Mouse (Mus musculus) thymus, postnatal 25 days (tissue): ENCODE data around the gene Rhou.
"Not testable (repeated sequence)": the region's sequence is repeated elsewhere in the genome, so short reads cannot be mapped to it uniquely, and the experiment has no call there.

Experiments
- DNase-seq: peaks from one replicate; pipeline ENCODE4 v3.0.0; 2022

Rhou gene

GRCm38 (mm10) chr8:123653308-123653993 is at the start of gene Rhou:
Rhou (plus strand) TSS chr8:123653929.
- peak; percentile 69 for DNase-seq

DNA sequence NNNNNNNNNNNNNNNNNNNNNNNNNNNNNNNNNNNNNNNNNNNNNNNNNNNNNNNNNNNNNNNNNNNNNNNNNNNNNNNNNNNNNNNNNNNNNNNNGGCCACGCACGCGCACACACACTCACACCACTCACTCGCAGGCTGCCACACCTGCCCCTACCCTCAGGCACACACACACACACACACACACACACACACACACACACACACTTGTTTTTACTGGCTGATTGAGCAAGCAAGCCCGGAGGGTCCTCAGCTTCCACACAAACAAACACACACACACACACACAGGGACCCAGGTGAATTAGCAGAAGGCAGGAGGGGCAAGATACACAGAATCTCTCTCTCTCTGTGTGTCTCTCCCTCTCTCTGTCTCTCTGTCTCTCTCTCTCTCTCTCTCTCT is 41.1 kb upstream of the Rhou start:
- not testable (repeated sequence) for DNase-seq

DNA sequence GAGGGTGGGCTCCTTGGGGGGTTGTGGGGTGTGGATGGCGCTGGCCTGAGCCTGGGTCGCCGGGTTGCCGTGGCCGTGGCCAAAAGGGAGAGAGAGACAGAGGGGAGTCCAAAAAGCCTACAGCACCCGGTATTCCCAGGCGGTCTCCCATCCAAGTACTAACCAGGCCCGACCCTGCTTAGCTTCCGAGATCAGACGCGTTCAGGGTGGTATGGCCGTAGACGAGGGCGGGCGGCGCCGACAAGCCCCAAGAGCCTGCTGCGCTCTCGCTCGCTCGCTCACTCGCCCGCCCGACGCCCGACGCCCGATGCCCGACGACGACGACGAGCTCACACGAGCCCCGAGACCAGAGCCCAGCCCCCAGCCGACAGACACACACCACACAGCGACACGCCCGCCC is 30.2 kb upstream of the Rhou start:
- DNase-seq: not testable (repeated sequence)

DNA sequence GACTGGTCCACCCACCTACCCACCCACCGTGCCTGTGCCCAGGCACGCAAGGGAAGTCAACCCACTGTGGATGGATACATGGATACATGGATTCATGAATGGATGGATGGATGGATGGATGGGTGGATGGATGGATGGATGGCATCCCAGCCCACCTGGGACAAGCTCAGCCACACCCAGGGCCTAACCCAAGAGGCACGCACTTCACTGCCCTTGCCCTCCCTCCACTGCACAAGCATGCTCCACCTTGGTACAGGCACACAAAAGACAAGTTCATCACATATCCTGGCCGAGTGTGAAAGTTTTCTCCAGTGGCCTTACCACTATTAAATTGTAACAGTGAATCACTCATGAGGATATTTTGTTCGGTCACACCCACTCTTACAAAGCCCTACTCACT is 29.5 kb upstream of the Rhou start:
- no peak for DNase-seq

DNA sequence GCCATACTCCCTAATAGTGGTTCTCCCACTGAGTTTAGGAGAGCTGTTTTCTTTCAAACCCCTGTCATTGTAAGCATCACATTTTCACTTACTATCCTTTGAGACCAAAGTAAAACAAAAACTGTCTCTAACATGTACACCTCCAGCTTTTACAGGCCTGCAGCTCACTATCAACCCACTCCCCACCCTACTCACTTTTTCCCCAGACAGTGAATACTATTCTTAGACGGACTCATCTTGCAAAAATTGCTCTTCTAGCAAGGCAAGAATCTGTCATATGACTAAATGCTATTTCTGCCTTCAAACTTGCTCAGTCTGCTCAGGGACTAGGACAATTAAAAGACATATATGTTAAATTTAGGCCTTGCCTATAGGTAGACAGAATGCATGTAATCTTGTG is 29.0 kb upstream of the Rhou start:
- no peak for DNase-seq

GRCm38 (mm10) chr8:123625717-123626116 is 28.0 kb upstream of the Rhou start:
- no peak for DNase-seq

- no peak for DNase-seq
These were observed 26.1 kb upstream of the Rhou start for GRCm38 (mm10) chr8:123627410-123628147.

- DNase-seq: peak; percentile 58
These were observed 25.3 kb upstream of the Rhou start for GRCm38 (mm10) chr8:123628253-123628967.

GRCm38 (mm10) chr8:123628968-123629755 is 24.6 kb upstream of the Rhou start:
- DNase-seq: peak; percentile 53

- DNase-seq: no peak
These were observed 23.7 kb upstream of the Rhou start for GRCm38 (mm10) chr8:123630058-123630457.

DNA sequence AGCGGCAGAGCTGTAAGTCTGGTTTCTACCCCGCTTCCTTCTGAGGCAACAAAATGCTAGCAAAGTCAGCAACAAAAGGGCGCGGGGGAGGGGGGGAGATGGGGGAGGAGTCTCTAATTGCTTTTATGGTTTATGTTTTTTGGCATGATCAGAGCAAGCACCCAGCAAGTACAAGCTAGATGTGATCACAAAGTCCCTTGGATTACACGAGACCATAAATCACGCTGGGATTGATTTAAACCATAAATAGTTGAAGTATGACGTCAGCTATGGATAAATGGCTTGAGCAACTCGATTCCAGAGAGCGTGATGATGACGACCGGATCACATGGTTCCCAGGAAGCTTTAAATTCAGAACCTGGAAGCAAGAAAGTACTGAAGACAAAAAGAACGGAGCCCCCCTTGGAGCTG is 22.9 kb upstream of the Rhou start:
- DNase-seq: no peak

DNA sequence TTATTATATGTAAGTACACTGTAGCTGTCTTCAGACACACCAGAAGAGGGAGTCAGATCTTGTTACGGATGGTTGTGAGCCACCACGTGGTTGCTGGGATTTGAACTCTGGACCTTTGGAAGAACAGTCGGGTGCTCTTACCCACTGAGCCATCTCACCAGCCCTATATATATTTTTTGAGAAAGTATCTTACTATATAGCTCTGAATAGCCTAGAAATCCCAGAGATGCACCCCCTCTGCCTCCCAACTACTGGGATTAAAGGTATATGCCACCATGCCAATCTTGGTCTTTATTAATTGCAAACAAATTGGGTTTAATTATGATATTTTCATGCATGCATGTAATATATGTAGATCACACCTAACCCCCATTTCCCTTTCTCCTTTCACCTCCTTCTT is 22.0 kb upstream of the Rhou start:
- not testable (repeated sequence) for DNase-seq

GRCm38 (mm10) chr8:123632257-123632656 is 21.5 kb upstream of the Rhou start:
- DNase-seq: no peak

- no peak for DNase-seq
These were observed 19.9 kb upstream of the Rhou start for GRCm38 (mm10) chr8:123633801-123634200.

- no peak for DNase-seq
These were observed 19.2 kb upstream of the Rhou start for GRCm38 (mm10) chr8:123634395-123635131.

- DNase-seq: no peak
These were observed 18.1 kb upstream of the Rhou start for GRCm38 (mm10) chr8:123635671-123636070.

GRCm38 (mm10) chr8:123643330-123644051 is 10.2 kb upstream of the Rhou start:
- DNase-seq: peak; percentile 26

DNA sequence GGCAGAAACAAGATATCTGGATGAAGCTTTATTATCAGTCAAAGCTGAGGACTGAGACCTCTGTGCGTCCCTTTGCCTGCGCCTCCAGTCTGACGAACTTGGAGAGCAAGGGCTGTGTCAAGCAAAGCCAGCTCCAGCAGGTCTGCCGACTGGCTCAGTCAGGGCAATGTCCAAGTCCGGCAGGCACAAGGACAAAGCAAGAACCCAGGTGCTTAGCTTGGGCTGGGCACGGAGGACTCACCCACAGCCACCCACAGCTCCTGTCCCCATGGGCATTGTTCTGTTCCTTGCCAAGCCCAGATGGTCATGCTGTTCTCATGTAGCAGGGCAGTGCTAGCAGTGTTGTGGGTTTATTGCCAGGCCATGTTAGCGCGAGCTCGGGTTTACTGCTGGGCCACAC is 8.5 kb upstream of the Rhou start:
- DNase-seq: no peak

GRCm38 (mm10) chr8:123648245-123649170 is 5.2 kb upstream of the Rhou start:
- DNase-seq: no peak

DNA sequence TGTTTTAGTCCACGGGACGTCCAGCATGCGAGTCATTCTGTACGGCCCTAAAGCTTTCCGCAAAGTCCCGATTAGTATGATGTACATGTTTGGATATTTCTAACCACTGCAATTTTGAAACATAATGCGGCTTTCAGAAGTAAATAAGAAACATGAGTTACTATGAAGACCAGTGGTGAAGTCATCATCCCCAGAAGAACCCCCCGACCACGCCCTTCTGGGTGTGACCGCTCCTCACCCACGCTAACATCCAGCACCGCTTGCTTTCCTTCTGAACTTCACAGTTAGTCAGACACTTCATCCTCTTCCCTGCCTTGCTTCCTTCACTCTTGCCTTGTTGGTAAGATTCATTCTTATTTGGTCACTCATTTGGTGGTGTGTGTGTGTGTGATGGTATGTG is 4.2 kb upstream of the Rhou start:
- no peak for DNase-seq
